Mouse (Mus musculus): ENCODE data around the gene Tra2a. TPM values are rescaled to one million over a fixed set of nuclear protein-coding genes. Genes with fewer than 3 reads are reported as not detected.
A peak's percentile ranks its signal among the peaks of the same experiment; 100 is the strongest.
"Not testable (repeated sequence)": the region's sequence is repeated elsewhere in the genome, so short reads cannot be mapped to it uniquely, and the experiment has no call there.

Tra2a gene
- polyA plus RNA-seq, 1 experiment from 2014 or later, result 105 TPM

DNA sequence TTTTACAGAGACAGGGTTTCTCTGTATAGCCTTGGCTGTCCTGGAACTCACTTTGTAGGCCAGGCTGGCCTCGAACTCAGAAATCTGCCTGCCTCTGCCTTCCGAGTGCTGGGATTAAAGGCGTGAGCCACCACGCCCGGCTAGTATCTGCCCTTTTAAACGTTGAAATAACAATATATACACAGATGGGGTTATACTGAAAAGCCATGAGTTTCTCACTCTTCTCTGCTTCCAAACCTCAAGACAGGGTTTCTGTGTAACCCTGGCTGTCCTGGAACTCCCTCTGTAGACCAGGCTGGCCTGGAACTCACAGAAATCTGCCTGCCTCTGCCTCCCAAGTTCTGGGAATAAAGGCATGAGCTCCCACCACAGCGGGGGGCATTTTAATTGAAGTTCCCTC lies 613 bp upstream of the Tra2a start:
- peak overlapping the region; percentile 94; the same call in 1 of the 2 replicates for H3K4me3 ChIP-seq
- ATAC-seq (ENCODE audit: low FRiP score, low read depth); H3K36me3 ChIP-seq; H3K9me3 ChIP-seq; H3K27me3 ChIP-seq; H3K9ac ChIP-seq: not testable (repeated sequence)
- 92% methylated on average over 7 of the region's 7 CpGs for WGBS
- peak overlapping the region; percentile 97; the same call in 1 of the 2 replicates for H3K27ac ChIP-seq (replicated peaks)
- H3K4me2 ChIP-seq, result peak overlapping the region; percentile 81
- H3K4me1 ChIP-seq (replicated peaks), result peaks cover 30% of the 10 kb centered on the region

DNA sequence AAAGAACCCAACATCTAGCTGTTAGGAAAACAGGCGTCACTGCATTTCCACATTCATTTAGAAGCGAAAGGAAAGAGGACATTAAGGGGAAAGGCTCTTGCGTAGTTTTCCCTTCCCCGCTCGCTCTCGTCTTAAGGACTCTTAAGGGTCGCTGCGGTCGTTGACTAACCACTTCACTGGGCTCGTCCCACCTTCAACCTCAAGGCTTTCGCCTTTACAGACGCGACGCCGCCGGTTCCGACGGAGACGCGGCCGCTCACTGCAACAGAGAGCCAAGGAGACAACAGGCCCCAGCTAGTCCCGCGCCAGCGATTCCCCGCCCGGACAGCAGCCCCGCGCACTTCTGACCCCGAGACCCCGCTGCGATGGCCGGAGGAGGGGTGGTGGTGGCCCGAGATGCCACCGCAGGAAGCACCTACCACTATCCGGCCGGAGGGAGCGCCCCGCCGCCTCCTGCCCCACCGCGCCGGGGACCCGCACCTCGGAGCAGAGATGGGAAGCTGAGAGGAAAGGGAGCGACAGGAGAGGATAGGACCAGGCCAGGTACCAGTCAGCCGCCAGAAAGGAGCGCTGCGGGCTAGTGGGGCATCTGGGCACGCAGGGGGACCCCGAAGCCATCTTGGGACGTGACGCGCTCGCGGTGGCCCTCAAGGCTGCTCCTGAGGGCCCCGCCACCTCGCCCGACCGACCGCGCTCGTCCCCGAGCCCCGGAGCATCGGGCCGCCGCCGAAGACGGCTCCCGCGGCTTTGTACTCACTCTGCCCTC lies 569 bp downstream of the Tra2a start:
- WGBS, result under 1% methylated on average over 71 of the region's 71 CpGs

DNA sequence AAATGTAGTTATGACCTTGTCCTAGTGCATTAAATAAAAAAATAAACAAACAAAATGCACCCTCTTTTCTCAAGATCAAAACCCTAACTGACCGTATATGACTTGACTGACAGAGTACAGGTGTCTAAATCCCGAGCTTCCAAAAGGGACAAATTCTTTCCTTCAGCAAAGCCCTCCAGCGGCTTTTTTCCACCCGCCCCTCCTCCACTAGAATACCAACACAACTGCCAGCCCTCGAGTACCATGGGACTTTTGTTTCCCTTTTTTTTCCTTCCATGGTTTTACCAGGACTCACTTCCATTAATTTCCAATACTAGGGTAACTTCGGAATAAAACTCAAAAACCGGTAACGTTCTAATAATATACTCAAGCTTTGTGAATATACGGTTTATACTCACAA lies 1.4 kb downstream of the Tra2a start:
- Histone ChIP-seq H3K27ac (replicated peaks) (peak overlapping the region; percentile 97; the same call in 1 of the 2 replicates), H3K4me1 (replicated peaks) (peaks cover 30% of the 10 kb centered on the region), H3K4me2 (peak overlapping the region; percentile 81), H3K9ac (peak overlapping the region; percentile 98), H3K36me3 (no peaks in the 10 kb centered on the region), H3K9me3 (no peaks in the 10 kb centered on the region), H3K27me3 (no peaks in the 10 kb centered on the region), H3K4me3 (peak overlapping the region; percentile 94)
- no peak for ATAC-seq (ENCODE audit: low FRiP score, low read depth)
- WGBS, result under 1% methylated on average over 9 of the region's 9 CpGs

More for the DNA sequence above, 569 bp downstream of the Tra2a start:
- peak overlapping the region; percentile 98 for H3K9ac ChIP-seq
- no peaks in the 10 kb centered on the region for H3K9me3 ChIP-seq
- H3K27ac ChIP-seq (replicated peaks), result peak overlapping the region; percentile 97
- peaks cover 30% of the 10 kb centered on the region for H3K4me1 ChIP-seq (replicated peaks)
- H3K4me2 ChIP-seq, result peak overlapping the region; percentile 81
- H3K27me3 ChIP-seq, result no peaks in the 10 kb centered on the region
- no peaks in the 10 kb centered on the region for H3K36me3 ChIP-seq
- ATAC-seq (ENCODE audit: low FRiP score, low read depth), result peak; percentile 87
- H3K4me3 ChIP-seq, result peak overlapping the region; percentile 94

DNA sequence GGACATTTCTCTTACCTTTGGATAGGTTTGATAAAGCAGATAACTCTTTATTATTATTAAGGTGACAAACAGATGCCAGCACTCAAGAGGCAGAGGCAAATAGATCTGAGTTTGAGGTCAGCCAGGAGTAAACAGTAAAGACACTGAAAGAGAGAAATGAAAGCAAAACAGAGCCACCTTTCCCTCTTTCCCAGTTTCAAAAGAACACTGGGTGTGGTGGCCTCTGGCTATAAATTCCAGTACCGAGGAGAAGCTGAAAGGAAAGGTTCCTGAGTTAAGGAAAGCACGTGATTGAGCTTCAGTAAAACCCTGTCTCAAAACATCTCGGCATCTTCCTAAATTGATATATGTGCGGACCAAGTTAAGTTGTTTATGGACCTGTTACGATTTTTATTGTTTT lies 4.1 kb downstream of the Tra2a start:
- Histone ChIP-seq H3K27me3 (no peaks in the 10 kb centered on the region), H3K4me3 (no peak overlapping the region), H3K27ac (replicated peaks) (no peak overlapping the region), H3K9me3 (no peaks in the 10 kb centered on the region), H3K36me3 (no peaks in the 10 kb centered on the region), H3K4me1 (replicated peaks) (peaks cover 30% of the 10 kb centered on the region), H3K9ac (no peak overlapping the region), H3K4me2 (no peak overlapping the region)
- no peak for ATAC-seq (ENCODE audit: low FRiP score, low read depth)
- 61% methylated on average over 5 of the region's 5 CpGs for WGBS

GRCm38 (mm10) chr6:49257880-49258279 lies 6.0 kb downstream of the Tra2a start:
- Histone ChIP-seq H3K36me3 (no peaks in the 10 kb centered on the region), H3K4me3 (no peak overlapping the region), H3K9ac (no peak overlapping the region), H3K27me3 (no peaks in the 10 kb centered on the region), H3K4me1 (replicated peaks) (peaks cover 30% of the 10 kb centered on the region), H3K27ac (replicated peaks) (no peak overlapping the region), H3K4me2 (no peak overlapping the region), H3K9me3 (no peaks in the 10 kb centered on the region)
- WGBS, result 95% methylated on average over 2 of the region's 2 CpGs
- no peak for ATAC-seq (ENCODE audit: low FRiP score, low read depth)

- WGBS, result 90% methylated on average over 8 of the region's 8 CpGs
- no peak for ATAC-seq (ENCODE audit: low FRiP score, low read depth)
- peaks cover 31% of the 10 kb centered on the region for H3K36me3 ChIP-seq
Measured at GRCm38 (mm10) chr6:49252207-49252606, 11.6 kb downstream of the Tra2a start.

DNA sequence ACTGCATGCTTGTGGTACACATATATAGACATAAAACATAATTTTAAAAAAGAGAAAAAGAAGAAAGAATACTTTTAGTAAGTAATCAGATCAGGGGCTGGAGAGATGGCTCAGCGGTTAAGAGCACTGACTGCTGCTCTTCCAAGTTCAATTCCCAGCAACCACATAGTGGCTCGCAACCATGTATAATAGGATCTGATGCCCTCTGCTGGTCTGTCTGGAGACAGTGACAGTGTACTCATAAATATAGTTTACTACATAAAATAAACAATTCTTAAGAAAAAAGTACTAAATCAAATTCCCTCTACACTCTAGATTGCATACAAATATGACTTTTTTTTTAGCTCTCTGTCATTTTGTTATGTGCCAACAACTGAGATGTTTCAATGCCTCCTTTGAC lies 12.6 kb downstream of the Tra2a start:
- Histone ChIP-seq H3K36me3 (peaks cover 37% of the 10 kb centered on the region), H3K4me3 (no peak overlapping the region), H3K4me2 (no peak overlapping the region), H3K9me3 (no peaks in the 10 kb centered on the region), H3K27ac (replicated peaks) (no peak overlapping the region), H3K9ac (no peak overlapping the region), H3K27me3 (no peaks in the 10 kb centered on the region), H3K4me1 (replicated peaks) (no peaks in the 10 kb centered on the region)
- WGBS, result 100% methylated on average over 2 of the region's 2 CpGs
- no peak for ATAC-seq (ENCODE audit: low FRiP score, low read depth)

More at GRCm38 (mm10) chr6:49252207-49252606, 11.6 kb downstream of the Tra2a start:
- H3K9me3 ChIP-seq, result no peaks in the 10 kb centered on the region
- no peaks in the 10 kb centered on the region for H3K27me3 ChIP-seq
- no peak overlapping the region for H3K4me3 ChIP-seq
- H3K9ac ChIP-seq, result no peak overlapping the region
- H3K4me2 ChIP-seq, result no peak overlapping the region
- H3K27ac ChIP-seq (replicated peaks), result no peak overlapping the region
- no peaks in the 10 kb centered on the region for H3K4me1 ChIP-seq (replicated peaks)

- ATAC-seq (ENCODE audit: low FRiP score, low read depth), result no peak
- Histone ChIP-seq H3K9me3 (no peaks in the 10 kb centered on the region), H3K27ac (replicated peaks) (no peak overlapping the region), H3K4me1 (replicated peaks) (no peaks in the 10 kb centered on the region), H3K4me3 (no peak overlapping the region), H3K36me3 (peaks cover 64% of the 10 kb centered on the region), H3K4me2 (no peak overlapping the region), H3K9ac (no peak overlapping the region), H3K27me3 (no peaks in the 10 kb centered on the region)
- 62% methylated on average over 2 of the region's 2 CpGs for WGBS
Measured at GRCm38 (mm10) chr6:49247246-49247645, 16.6 kb downstream of the Tra2a start.

DNA sequence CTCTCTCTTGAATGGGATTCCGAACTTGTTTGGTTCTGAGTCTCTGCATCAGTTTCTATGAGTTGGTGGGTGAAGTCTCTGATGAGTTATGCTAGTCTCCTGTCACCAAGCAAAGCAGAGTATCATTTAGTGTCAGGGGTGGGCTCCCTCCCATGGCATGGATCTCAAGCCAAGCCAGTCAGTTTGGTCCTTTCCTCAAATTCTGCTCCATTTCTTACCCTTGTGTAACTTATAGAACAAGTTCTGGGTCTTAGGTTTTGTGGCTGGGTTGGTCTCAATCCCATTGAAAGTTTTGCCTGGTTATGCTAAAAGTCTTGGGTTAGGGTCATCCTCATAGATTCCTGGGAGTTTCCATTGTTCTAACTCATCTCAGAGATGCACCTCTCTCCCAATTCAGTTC lies 21.5 kb downstream of the Tra2a start:
- Histone ChIP-seq H3K36me3 (peaks cover 41% of the 10 kb centered on the region), H3K9ac (no peak overlapping the region), H3K4me3 (no peak overlapping the region), H3K4me1 (replicated peaks) (no peaks in the 10 kb centered on the region), H3K27ac (replicated peaks) (no peak overlapping the region), H3K27me3 (no peaks in the 10 kb centered on the region), H3K4me2 (no peak overlapping the region), H3K9me3 (no peaks in the 10 kb centered on the region)
- ATAC-seq (ENCODE audit: low FRiP score, low read depth), result no peak
- WGBS, result 86% methylated on average over 1 of the region's 1 CpGs

DNA sequence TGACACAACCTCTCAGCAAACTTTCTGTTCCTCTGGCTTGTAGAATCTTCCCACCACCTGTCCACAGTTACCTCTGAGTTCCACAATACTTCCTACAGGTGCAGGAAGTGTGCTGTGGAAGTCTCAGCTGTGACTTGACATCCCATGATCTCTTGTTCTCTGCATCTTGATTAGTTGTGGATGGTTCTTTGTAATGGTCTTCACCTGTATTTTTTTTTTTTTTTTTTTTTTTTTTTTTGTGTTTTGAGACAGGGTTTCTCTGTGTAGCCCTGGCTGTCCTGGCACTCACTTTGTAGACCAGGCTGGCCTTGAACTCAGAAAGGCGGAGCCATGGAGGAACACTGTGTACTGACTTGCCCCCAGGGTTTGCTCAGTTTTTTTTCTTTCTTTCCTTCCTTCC lies 22.3 kb downstream of the Tra2a start:
- H3K36me3 ChIP-seq, result peaks cover 38% of the 10 kb centered on the region
- H3K9me3 ChIP-seq, result no peaks in the 10 kb centered on the region
- H3K27me3 ChIP-seq, result no peaks in the 10 kb centered on the region
- no peak overlapping the region for H3K27ac ChIP-seq (replicated peaks)
- WGBS, result 100% methylated on average over 1 of the region's 1 CpGs
- no peaks in the 10 kb centered on the region for H3K4me1 ChIP-seq (replicated peaks)
- no peak overlapping the region for H3K4me3 ChIP-seq
- no peak for ATAC-seq (ENCODE audit: low FRiP score, low read depth)
- H3K4me2 ChIP-seq, result no peak overlapping the region
- H3K9ac ChIP-seq, result no peak overlapping the region

- H3K4me1 ChIP-seq (replicated peaks), result no peaks in the 10 kb centered on the region
- H3K27me3 ChIP-seq, result no peaks in the 10 kb centered on the region
- no peak overlapping the region for H3K4me3 ChIP-seq
- no peak overlapping the region for H3K27ac ChIP-seq (replicated peaks)
- peak; percentile 99 for ATAC-seq (ENCODE audit: low FRiP score, low read depth)
- 63% methylated on average over 9 of the region's 9 CpGs for WGBS
- H3K36me3 ChIP-seq, result 0 out of 2 replicates have a peak, but pooled peaks cover 1% of the 10 kb centered on the region
- no peak overlapping the region for H3K9ac ChIP-seq
- H3K4me2 ChIP-seq, result no peak overlapping the region
- H3K9me3 ChIP-seq, result peaks cover 3% of the 10 kb centered on the region; the same call in 1 of the 2 replicates
Measured at GRCm38 (mm10) chr6:49236331-49236730, 27.5 kb downstream of the Tra2a start.

DNA sequence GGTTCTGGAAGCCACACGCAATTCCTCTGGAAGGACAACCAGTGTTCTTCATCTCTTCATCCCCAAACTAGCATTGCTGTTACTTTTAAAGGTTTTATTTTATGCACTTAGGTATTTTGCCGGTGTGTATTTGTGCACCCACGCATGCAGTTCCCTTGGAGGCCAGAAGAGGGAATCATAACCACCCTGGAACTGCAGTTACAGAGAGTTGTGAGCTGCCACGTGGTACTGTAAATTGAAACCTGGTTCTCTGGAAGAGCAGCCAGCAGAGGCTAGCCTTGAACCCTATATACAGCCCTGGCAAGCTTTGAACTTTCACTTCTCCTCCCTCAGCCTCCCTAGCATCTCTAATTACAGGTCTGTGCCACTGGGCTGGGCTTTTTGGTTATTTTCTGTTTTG lies 30.5 kb downstream of the Tra2a start:
- Histone ChIP-seq H3K4me1 (replicated peaks) (no peaks in the 10 kb centered on the region), H3K4me2 (no peak overlapping the region), H3K36me3 (no peaks in the 10 kb centered on the region), H3K9ac (no peak overlapping the region), H3K9me3 (peaks cover 3% of the 10 kb centered on the region; the same call in 1 of the 2 replicates), H3K4me3 (no peak overlapping the region), H3K27me3 (no peaks in the 10 kb centered on the region), H3K27ac (replicated peaks) (no peak overlapping the region)
- ATAC-seq (ENCODE audit: low FRiP score, low read depth), result no peak
- 64% methylated on average over 4 of the region's 4 CpGs for WGBS
